Mouse (Mus musculus) embryonic fibroblast, embryonic 13.5 days (primary cell): ENCODE data around the gene Csde1.

Source experiments
- CTCF ChIP-seq: IDR thresholded peaks from 2 replicates; pipeline ENCODE4 v1.5.1; 2011; ENCODE audit warnings: mild to moderate bottlenecking, control low read depth, low read length, moderate library complexity, borderline replicate concordance; ENCODE audit not compliant: insufficient read depth
- POLR2A ChIP-seq: IDR thresholded peaks from 2 replicates; pipeline ENCODE4 v1.6.1; 2011; ENCODE audit warnings: low read depth, mild to moderate bottlenecking, control low read depth, low read length, moderate library complexity

DNA sequence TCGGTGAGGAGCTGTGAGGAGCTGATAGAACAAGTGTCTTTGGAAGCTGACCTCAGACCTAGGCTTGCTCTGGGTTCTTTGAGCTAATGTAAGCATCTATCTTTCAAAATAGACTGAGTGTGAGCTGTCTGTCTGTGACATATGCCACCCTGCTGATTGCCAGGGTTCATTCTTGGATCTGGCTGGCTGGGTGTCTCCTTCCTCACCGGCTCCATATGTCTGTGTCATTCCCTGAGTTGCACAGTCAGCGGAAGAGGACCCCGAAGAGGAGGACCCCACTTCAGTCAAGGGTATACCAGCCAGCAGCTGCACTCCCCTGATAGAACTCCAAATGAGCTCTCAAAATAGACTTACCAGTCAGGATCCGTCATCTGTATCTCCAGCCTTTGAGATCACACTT lies 62.5 kb downstream of the Csde1 start:
- TF ChIP-seq POLR2A, result no peak
- TF ChIP-seq CTCF, result no peak
